Mouse (Mus musculus) forebrain, embryonic 14.5 days (tissue): ENCODE data around the gene Vmn1r11. TPM values are rescaled to one million over a fixed set of nuclear protein-coding genes. Genes with fewer than 3 reads are reported as not detected.

ENCODE experiments used
- ATAC-seq: fragments of 200-750 bp; cut with Nextera tagmentation; 2 replicates; pipeline ENCODE4 v1.8.0; 2017; ENCODE audit warnings: mild to moderate bottlenecking, moderate library complexity
- DNase-seq: peaks from one replicate; pipeline ENCODE4 v3.0.0-alpha.2; 2015; ENCODE audit warnings: low spot score
- H3K27ac ChIP-seq: fragments of 300-500 bp; sonication (generic); 2 replicates; pipeline ENCODE4 v1.5.1; 2014; ENCODE audit warnings: low read depth, mild to moderate bottlenecking, control low read depth, low read length, moderate library complexity
- H3K27me3 ChIP-seq: fragments of 300-500 bp; sonication (generic); replicated peaks from 2 replicates; pipeline ENCODE4 v1.6.1; 2014; ENCODE audit warnings: low read length, control low read depth, mixed read lengths; ENCODE audit not compliant: control insufficient read depth, insufficient read depth
- H3K36me3 ChIP-seq: fragments of 300-500 bp; sonication (generic); 2 replicates; pipeline ENCODE4 v1.6.1; 2014; ENCODE audit warnings: low read length, control low read depth; ENCODE audit not compliant: control insufficient read depth, insufficient read depth
- H3K4me1 ChIP-seq: fragments of 300-500 bp; sonication (generic); 2 replicates; pipeline ENCODE4 v1.6.1; 2014; ENCODE audit warnings: antibody characterized with exemption, low read length, control low read depth; ENCODE audit not compliant: control insufficient read depth, insufficient read depth
- H3K4me2 ChIP-seq: fragments of 300-500 bp; sonication (generic); 2 replicates; pipeline ENCODE4 v1.6.1; 2014; ENCODE audit warnings: mild to moderate bottlenecking, control low read depth, low read length
- H3K4me3 ChIP-seq: fragments of 300-500 bp; sonication (generic); 2 replicates; pipeline ENCODE4 v1.5.1; 2014; ENCODE audit warnings: low read depth, low read length, control low read depth
- H3K9ac ChIP-seq: fragments of 300-500 bp; sonication (generic); 2 replicates; pipeline ENCODE4 v1.6.1; 2014; ENCODE audit warnings: mild to moderate bottlenecking, low read length, control low read depth, moderate library complexity
- H3K9me3 ChIP-seq: fragments of 300-500 bp; sonication (generic); replicated peaks from 2 replicates; pipeline ENCODE4 v1.6.1; 2016; ENCODE audit warnings: low read length, control low read depth, mixed read lengths; ENCODE audit not compliant: control insufficient read depth
- WGBS: fragments of 180-500 bp; shearing (Covaris S2); extraction: QIAGEN DNeasy Blood & Tissue Kit; methylation state at CpG from one replicate; pipeline ENCODE4 v1.1.7; 2014; 5-methylcytosine and 5-hydroxymethylcytosine counted together
- polyA plus RNA-seq: library from polyadenylated mRNA; unstranded; fragments of >200 nt; fragmentation: Nextera tagmentation; extraction: Ambion mirVana; gene quantifications from 2 replicates; pipeline ENCODE4 v1.2.1, GENCODE M21; 2014

The Vmn1r11 gene
- not detected in 2 replicates for polyA plus RNA-seq

- H3K4me3 ChIP-seq = no peak within 1 kb of the TSS
- H3K9me3 ChIP-seq = no peaks in the 10 kb centered on the region
- no peaks in the 10 kb centered on the region for H3K36me3 ChIP-seq
- no peak within 1 kb of the TSS for H3K9ac ChIP-seq
- H3K4me2 ChIP-seq = no peak within 1 kb of the TSS
- H3K27ac ChIP-seq = no peak within 1 kb of the TSS
- ATAC-seq = no peak
- no peaks in the 10 kb centered on the region for H3K4me1 ChIP-seq
- DNase-seq = no peak
- WGBS = 67% methylated on average over 1 of the region's 1 CpGs
- no peaks in the 10 kb centered on the region for H3K27me3 ChIP-seq
These were observed at the start of gene Vmn1r11 for GRCm38 (mm10) chr6:57133155-57133554. Vmn1r11 (plus strand) TSS chr6:57133455.

- Histone ChIP-seq H3K9me3 (no peaks in the 10 kb centered on the region), H3K4me1 (no peaks in the 10 kb centered on the region), H3K27me3 (no peaks in the 10 kb centered on the region), H3K4me3 (no peak overlapping the region), H3K27ac (no peak overlapping the region), H3K36me3 (no peaks in the 10 kb centered on the region), H3K4me2 (no peak overlapping the region), H3K9ac (no peak overlapping the region)
- no peak for DNase-seq
- no peak for ATAC-seq
- 73% methylated on average over 1 of the region's 1 CpGs for WGBS
These were observed 26.9 kb upstream of the Vmn1r11 start for GRCm38 (mm10) chr6:57106358-57106757.

DNA sequence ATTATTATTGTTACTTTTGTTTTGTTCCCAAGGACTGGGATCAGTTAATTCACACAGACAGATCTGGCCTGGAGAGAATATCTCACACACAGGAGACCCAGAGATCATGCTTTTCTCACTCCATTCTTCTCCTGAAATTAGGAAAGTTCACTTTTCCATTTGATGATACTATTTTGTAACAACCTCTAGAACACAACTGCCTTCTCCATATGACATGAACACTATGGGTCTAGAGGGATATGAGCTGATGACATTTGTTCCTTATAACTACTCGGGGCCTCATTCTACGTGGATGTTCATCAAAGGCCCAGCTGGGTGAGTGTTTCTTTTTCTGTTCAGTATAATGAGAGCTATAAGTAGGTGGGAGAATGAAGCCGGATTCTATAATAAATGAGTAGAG is 24.1 kb upstream of the Vmn1r11 start, which contains the start of gene Vmn1r10:
Vmn1r10 (plus strand) TSS at position 301 of the 400 bp plus-strand sequence.
- ATAC-seq (no peak), DNase-seq (no peak)
- Histone ChIP-seq H3K9me3 (no peaks in the 10 kb centered on the region), H3K9ac (no peak within 1 kb of the TSS), H3K4me3 (no peak within 1 kb of the TSS), H3K4me2 (no peak within 1 kb of the TSS), H3K27ac (no peak within 1 kb of the TSS), H3K27me3 (no peaks in the 10 kb centered on the region), H3K36me3 (no peaks in the 10 kb centered on the region), H3K4me1 (no peaks in the 10 kb centered on the region)
- 87% methylated on average over 3 of the region's 3 CpGs for WGBS

GRCm38 (mm10) chr6:57156619-57157018 is 23.4 kb downstream of the Vmn1r11 start, which contains the start of gene Vmn1r12:
Vmn1r12 (plus strand) TSS chr6:57156919.
- H3K27me3 ChIP-seq = no peaks in the 10 kb centered on the region
- DNase-seq = no peak
- H3K4me2 ChIP-seq = no peak within 1 kb of the TSS
- no peaks in the 10 kb centered on the region for H3K36me3 ChIP-seq
- no peak for ATAC-seq
- WGBS = 86% methylated on average over 2 of the region's 2 CpGs
- no peak within 1 kb of the TSS for H3K9ac ChIP-seq
- H3K27ac ChIP-seq = no peak within 1 kb of the TSS
- H3K4me3 ChIP-seq = no peak within 1 kb of the TSS
- H3K4me1 ChIP-seq = no peaks in the 10 kb centered on the region
- no peaks in the 10 kb centered on the region for H3K9me3 ChIP-seq

Other genes starting within 250 kb of the Vmn1r11 start
- gene Nt5c3, start 209.5 kb upstream of the Vmn1r11 start, polyA plus RNA-seq = 174 and 189 TPM in 2 replicates
- gene Vmn1r4, start 209.4 kb upstream of the Vmn1r11 start, polyA plus RNA-seq = 0.17 and 0.33 TPM in 2 replicates
- gene Vmn1r5, start 163.2 kb upstream of the Vmn1r11 start, polyA plus RNA-seq = not detected in 2 replicates
- not detected in 2 replicates for gene Vmn1r6, start 136.2 kb upstream of the Vmn1r11 start, polyA plus RNA-seq
- gene Vmn1r7, start 108.1 kb upstream of the Vmn1r11 start, polyA plus RNA-seq = not detected in 2 replicates
- not detected in 2 replicates for gene Vmn1r8, start 101.2 kb upstream of the Vmn1r11 start, polyA plus RNA-seq
- not detected in 2 replicates for gene Vmn1r9, start 66.7 kb upstream of the Vmn1r11 start, polyA plus RNA-seq
- gene Vmn1r10, start 24.0 kb upstream of the Vmn1r11 start, polyA plus RNA-seq = not detected in 2 replicates
- not detected in 2 replicates for gene Vmn1r12, start 23.5 kb downstream of the Vmn1r11 start, polyA plus RNA-seq
- not detected in 2 replicates for gene Vmn1r13, start 69.8 kb downstream of the Vmn1r11 start, polyA plus RNA-seq
- gene Vmn1r14, start 98.2 kb downstream of the Vmn1r11 start, polyA plus RNA-seq = not detected in 2 replicates
- gene Vmn1r15, start 124.5 kb downstream of the Vmn1r11 start, polyA plus RNA-seq = not detected in 2 replicates
- gene Vmn1r16, start 196.0 kb downstream of the Vmn1r11 start, polyA plus RNA-seq = not detected in 2 replicates
- not detected in 2 replicates for gene Vmn1r17, start 230.3 kb downstream of the Vmn1r11 start, polyA plus RNA-seq